In the genomic region with DNA sequence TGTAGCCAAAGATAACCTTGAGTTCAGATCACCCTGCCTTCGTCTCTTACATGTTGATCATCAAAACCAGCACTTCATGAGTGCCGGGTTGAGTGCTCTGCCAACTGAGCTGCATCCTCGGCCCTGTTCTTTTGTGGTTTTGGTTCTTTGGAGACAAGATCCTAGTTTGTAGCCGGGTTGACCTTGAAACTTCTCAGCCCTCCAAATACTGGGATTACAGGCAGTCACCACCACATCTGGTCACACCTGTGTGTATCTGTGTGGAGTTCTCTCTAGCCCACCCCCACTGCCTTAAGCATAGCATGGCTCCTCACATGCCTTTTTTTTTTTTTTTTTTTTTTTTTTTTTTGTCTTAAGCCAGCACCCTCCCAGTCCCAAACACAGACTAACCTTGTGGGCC, we compare ENCODE assay signal across 25 mouse cellular contexts. TPM values are rescaled to one million over a fixed set of nuclear protein-coding genes. Genes with fewer than 3 reads are reported as not detected.
"Had no signal": no experiment of that assay in that cellular context is flagged by ENCODE, and none has a peak within 500 bp of the region (broad histone marks: within the 10 kb centered on the region; RNA-seq: fewer than 3 reads in every experiment).

No protein-coding gene starts in this region.

- ATAC-seq: hindbrain, embryonic 16.5 days; inflammation-experienced regulatory T-cells, adult 6 months; intestine, embryonic 15.5 days; intestine, postnatal 0 days; liver, embryonic 12.5 days had no signal

- H3K9me3 ChIP-seq: heart, embryonic 12.5 days; intestine, embryonic 15.5 days; limb, embryonic 10.5 days; limb, embryonic 12.5 days had no signal

- H3K27ac ChIP-seq: gastrocnemius, adult 2 months; heart, embryonic 10.5 days; hindbrain, embryonic 14.5 days; intestine, embryonic 15.5 days; layer of hippocampus, adult 2 months; left cerebral cortex, adult 2 months; limb, embryonic 10.5 days; limb, embryonic 12.5 days; liver, embryonic 12.5 days; liver, embryonic 14.5 days had no signal

- H3K4me2 ChIP-seq: heart, embryonic 12.5 days; hindbrain, embryonic 14.5 days; intestine, embryonic 15.5 days; limb, embryonic 12.5 days; liver, embryonic 12.5 days had no signal

- H3K4me3 ChIP-seq: gastrocnemius, adult 2 months; heart, embryonic 10.5 days; heart, embryonic 12.5 days; intestine, embryonic 15.5 days; layer of hippocampus, adult 2 months; left cerebral cortex, adult 2 months; limb, embryonic 10.5 days; limb, embryonic 12.5 days; liver, embryonic 12.5 days had no signal

- H3K9ac ChIP-seq: heart, embryonic 12.5 days; hindbrain, embryonic 14.5 days; intestine, embryonic 15.5 days; limb, embryonic 12.5 days; liver, embryonic 12.5 days; liver, embryonic 14.5 days had no signal

- DNase-seq: gastrocnemius, adult 2 months; gastrocnemius, postnatal 10 days; gastrocnemius, postnatal 25 days; heart, adult 18-20 months; heart, postnatal 10 days; heart, postnatal 4 days; kidney, adult 18-20 months; kidney, adult 8-10 months; kidney, postnatal 10 days; kidney, postnatal 25 days; kidney, postnatal 4 days had no signal

RNA-seq across cellular contexts. Expression of a gene that starts 4.9 kb away (rescaled TPM):
- polyA plus RNA-seq: liver, adult 2 months had no signal
